Mouse (Mus musculus) kidney, adult 2 months (tissue): ENCODE data around the gene Hcrtr1.

Source experiments
- CTCF ChIP-seq: fragments of 200-500 bp; conservative IDR thresholded peaks from 2 replicates; pipeline ENCODE4 v1.5.1; 2011; ENCODE audit warnings: low read depth, mild to moderate bottlenecking, control low read depth, low read length, moderate library complexity, mixed read lengths; ENCODE audit not compliant: insufficient read depth, insufficient read length
- POLR2A ChIP-seq: fragments of 200-500 bp; IDR thresholded peaks from one replicate; pipeline ENCODE4 v1.6.1; 2011; ENCODE audit warnings: low read depth, low read length, control low read depth

- TF ChIP-seq POLR2A (no peak), CTCF (no peak)
Measured at GRCm38 (mm10) chr4:130102111-130102651, 37.0 kb downstream of the Hcrtr1 start, which contains the start of gene Pef1.
